Mouse (Mus musculus): Measurements from ENCODE around the gene Psmb3. TPM values are rescaled to one million over a fixed set of nuclear protein-coding genes. Genes with fewer than 3 reads are reported as not detected.

Gene Psmb3
- polyA plus RNA-seq, 1 experiment from 2014 or later: 363 TPM

DNA sequence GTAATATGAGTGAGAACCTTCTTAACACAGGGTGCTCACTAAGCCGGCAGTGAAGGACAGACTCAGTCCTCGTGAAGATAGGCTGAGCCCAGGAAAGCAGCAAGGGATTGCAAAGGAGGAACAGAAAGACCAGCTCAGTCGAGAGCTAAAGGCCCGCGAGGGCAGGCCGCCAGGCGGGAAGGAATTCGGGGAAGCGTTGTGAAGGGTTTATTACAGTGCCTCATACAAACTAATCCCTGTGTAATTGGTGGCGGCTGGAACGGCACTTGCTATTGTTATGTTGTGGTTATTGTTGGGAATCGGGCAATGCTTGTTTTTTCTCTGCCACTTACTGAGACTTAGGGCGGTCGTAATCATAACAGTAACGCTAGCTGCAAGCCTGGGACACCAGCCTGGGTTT is 25.8 kb upstream of the Psmb3 start:
- no peak overlapping the region for H3K9ac ChIP-seq (ENCODE audit: low read length)
- H3K9me3 ChIP-seq (replicated peaks; ENCODE audit: control insufficient read depth, low read length): no peaks in the 10 kb centered on the region
- peaks cover 8% of the 10 kb centered on the region for H3K36me3 ChIP-seq (ENCODE audit: control insufficient read depth, insufficient read depth, low read length)
- no peak for ATAC-seq (ENCODE audit: insufficient read depth, low FRiP score)
- WGBS: 69% methylated on average over 15 of the region's 15 CpGs
- no peaks in the 10 kb centered on the region for H3K4me1 ChIP-seq (ENCODE audit: control insufficient read depth, insufficient read depth, low read length)
- no peak overlapping the region for H3K4me3 ChIP-seq (replicated peaks; ENCODE audit: low read length)
- H3K27ac ChIP-seq (ENCODE audit: low read length): no peak overlapping the region
- no peak overlapping the region for H3K4me2 ChIP-seq (ENCODE audit: low read depth, low read length)
- H3K27me3 ChIP-seq (ENCODE audit: control insufficient read depth, insufficient read depth, low read length): no peaks in the 10 kb centered on the region

DNA sequence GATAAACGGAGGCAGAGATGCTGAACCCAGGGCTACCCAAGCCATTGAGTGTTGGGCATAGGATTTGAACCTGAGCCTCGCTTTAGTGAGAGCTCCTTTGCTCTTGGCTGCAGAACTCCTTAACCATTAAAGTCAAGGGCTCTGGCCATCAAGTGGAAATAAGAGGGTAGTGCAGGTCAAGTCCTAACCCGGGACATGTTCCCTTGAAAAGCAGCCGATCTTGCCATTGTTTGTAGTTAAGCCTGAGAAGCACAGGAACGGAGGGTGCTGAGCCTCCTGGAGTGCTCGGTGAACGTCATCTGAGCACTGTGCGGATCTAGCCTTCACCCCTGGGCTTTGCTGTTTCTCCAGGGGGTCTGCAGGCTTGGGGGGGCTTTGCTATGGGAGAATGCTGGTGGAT is 25.4 kb upstream of the Psmb3 start:
- H3K27me3 ChIP-seq (ENCODE audit: control insufficient read depth, insufficient read depth, low read length): no peaks in the 10 kb centered on the region
- 63% methylated on average over 8 of the region's 8 CpGs for WGBS
- H3K27ac ChIP-seq (ENCODE audit: low read length): no peak overlapping the region
- no peak for ATAC-seq (ENCODE audit: insufficient read depth, low FRiP score)
- H3K4me2 ChIP-seq (ENCODE audit: low read depth, low read length): no peak overlapping the region
- H3K9ac ChIP-seq (ENCODE audit: low read length): no peak overlapping the region
- H3K4me3 ChIP-seq (replicated peaks; ENCODE audit: low read length): no peak overlapping the region
- peaks cover 8% of the 10 kb centered on the region for H3K36me3 ChIP-seq (ENCODE audit: control insufficient read depth, insufficient read depth, low read length)
- H3K9me3 ChIP-seq (replicated peaks; ENCODE audit: control insufficient read depth, low read length): no peaks in the 10 kb centered on the region
- no peaks in the 10 kb centered on the region for H3K4me1 ChIP-seq (ENCODE audit: control insufficient read depth, insufficient read depth, low read length)

DNA sequence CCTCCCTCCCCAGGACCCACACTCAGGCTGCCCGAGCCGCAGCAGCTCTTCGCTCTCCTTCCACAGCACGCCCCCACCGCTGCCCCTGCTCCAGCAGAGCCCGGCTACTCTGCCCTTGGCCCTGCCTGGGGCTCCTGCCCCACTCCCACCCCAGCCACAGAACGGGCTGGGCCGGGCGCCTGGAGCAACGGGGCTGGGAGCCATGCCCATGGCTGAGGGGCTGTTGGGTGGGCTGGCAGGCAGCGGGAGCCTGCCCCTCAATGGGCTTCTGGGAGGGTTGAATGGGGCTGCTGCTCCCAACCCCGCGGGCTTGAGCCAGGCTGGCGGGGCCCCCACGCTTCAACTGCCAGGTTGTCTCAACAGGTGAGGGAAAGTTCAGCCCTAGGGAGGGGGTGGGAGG is 24.9 kb upstream of the Psmb3 start:
- H3K9ac ChIP-seq (ENCODE audit: low read length): no peak overlapping the region
- no peak overlapping the region for H3K4me3 ChIP-seq (replicated peaks; ENCODE audit: low read length)
- H3K27me3 ChIP-seq (ENCODE audit: control insufficient read depth, insufficient read depth, low read length): no peaks in the 10 kb centered on the region
- ATAC-seq (ENCODE audit: insufficient read depth, low FRiP score): no peak
- H3K36me3 ChIP-seq (ENCODE audit: control insufficient read depth, insufficient read depth, low read length): peaks cover 8% of the 10 kb centered on the region
- H3K9me3 ChIP-seq (replicated peaks; ENCODE audit: control insufficient read depth, low read length): no peaks in the 10 kb centered on the region
- WGBS: 80% methylated on average over 15 of the region's 15 CpGs
- H3K4me1 ChIP-seq (ENCODE audit: control insufficient read depth, insufficient read depth, low read length): no peaks in the 10 kb centered on the region
- H3K27ac ChIP-seq (ENCODE audit: low read length): no peak overlapping the region
- no peak overlapping the region for H3K4me2 ChIP-seq (ENCODE audit: low read depth, low read length)

DNA sequence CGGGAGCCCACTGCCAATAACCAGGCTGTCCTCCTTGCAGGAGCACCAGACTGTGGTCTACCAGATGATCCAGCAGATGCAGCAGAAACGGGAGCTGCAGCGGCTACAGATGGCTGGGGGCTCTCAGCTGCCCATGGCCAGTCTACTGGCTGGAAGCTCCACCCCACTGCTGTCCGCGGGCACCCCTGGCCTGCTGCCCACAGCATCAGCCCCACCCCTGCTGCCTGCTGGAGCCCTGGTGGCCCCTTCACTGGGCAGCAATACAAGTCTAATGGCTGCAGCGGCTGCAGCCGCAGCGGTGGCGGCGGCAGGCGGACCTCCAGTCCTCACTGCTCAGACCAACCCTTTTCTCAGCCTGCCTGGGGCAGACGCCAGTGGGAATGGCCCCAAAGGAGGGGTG is 22.8 kb upstream of the Psmb3 start:
- H3K4me3 ChIP-seq (replicated peaks; ENCODE audit: low read length): no peak overlapping the region
- H3K27ac ChIP-seq (ENCODE audit: low read length): no peak overlapping the region
- H3K36me3 ChIP-seq (ENCODE audit: control insufficient read depth, insufficient read depth, low read length): peaks cover 8% of the 10 kb centered on the region
- H3K9me3 ChIP-seq (replicated peaks; ENCODE audit: control insufficient read depth, low read length): no peaks in the 10 kb centered on the region
- H3K9ac ChIP-seq (ENCODE audit: low read length): no peak overlapping the region
- H3K27me3 ChIP-seq (ENCODE audit: control insufficient read depth, insufficient read depth, low read length): no peaks in the 10 kb centered on the region
- 0 out of 2 replicates have a peak, but pooled peaks cover 1% of the 10 kb centered on the region for H3K4me1 ChIP-seq (ENCODE audit: control insufficient read depth, insufficient read depth, low read length)
- H3K4me2 ChIP-seq (ENCODE audit: low read depth, low read length): no peak overlapping the region
- no peak for ATAC-seq (ENCODE audit: insufficient read depth, low FRiP score)
- 76% methylated on average over 12 of the region's 12 CpGs for WGBS

DNA sequence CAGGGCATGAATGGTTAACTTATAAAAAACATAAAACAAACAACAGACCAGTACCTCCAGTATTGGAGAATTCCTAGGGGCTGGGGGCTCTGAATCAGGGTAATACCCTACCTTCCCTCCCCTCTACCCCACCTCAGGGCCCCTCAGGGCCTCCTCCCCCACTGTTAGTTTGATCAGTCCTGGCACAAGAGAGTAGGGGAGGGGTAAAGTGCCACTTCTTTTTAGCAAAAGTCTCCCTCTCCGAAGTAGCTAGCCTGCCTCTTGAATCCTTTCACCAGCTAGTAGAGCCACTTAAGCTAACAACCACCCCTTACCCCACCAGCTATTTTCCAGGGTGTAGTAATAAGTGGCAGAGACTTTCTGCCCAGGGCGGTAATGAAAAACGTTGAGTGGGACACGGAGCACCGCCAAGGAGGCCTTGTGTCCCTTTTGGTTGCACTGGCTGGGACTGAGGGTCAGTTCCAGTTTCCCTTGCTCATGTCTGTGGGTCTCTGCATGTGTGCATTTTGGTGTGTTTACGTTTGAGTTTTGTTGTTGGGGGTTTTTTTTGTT is 20.6 kb upstream of the Psmb3 start:
- H3K9ac ChIP-seq (ENCODE audit: low read length): no peak overlapping the region
- WGBS: 72% methylated on average over 6 of the region's 6 CpGs
- no peaks in the 10 kb centered on the region for H3K27me3 ChIP-seq (ENCODE audit: control insufficient read depth, insufficient read depth, low read length)
- H3K27ac ChIP-seq (ENCODE audit: low read length): no peak overlapping the region
- H3K9me3 ChIP-seq (replicated peaks; ENCODE audit: control insufficient read depth, low read length): no peaks in the 10 kb centered on the region
- no peak overlapping the region for H3K4me2 ChIP-seq (ENCODE audit: low read depth, low read length)
- no peak for ATAC-seq (ENCODE audit: insufficient read depth, low FRiP score)
- H3K4me3 ChIP-seq (replicated peaks; ENCODE audit: low read length): no peak overlapping the region
- peaks cover 15% of the 10 kb centered on the region for H3K4me1 ChIP-seq (ENCODE audit: control insufficient read depth, insufficient read depth, low read length)
- H3K36me3 ChIP-seq (ENCODE audit: control insufficient read depth, insufficient read depth, low read length): peaks cover 4% of the 10 kb centered on the region; the same call in 1 of the 2 replicates

DNA sequence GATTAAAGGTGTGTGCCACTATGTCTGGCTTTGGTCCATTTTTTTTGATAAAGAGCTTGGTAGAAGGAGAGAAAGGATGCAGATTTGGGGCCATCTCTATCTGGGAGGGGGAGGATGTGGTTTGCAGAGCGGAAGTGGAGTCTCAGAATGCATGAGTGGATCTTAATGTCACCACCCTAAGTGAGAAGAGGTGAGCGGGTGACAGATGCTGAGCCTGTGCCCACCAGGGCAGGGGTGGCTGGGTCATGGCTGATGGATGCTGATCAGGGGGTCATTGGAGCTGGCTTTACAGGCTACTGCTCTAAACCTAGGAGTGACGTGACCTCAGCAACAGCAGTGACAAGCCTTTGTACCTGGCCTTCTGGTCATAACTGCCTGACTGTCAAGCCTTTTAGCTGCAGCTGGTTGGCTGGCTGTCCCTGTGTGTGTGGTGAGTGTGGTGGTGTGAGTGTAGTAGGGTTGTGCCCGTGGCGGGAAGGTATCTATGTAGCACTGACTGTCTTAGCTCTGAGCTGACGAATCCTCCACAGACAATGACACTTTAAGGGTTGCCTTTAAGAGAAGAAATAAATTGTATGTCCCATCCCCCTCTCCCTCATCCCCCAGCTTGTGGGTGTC is 19.0 kb upstream of the Psmb3 start:
- Histone ChIP-seq H3K9ac (ENCODE audit: low read length) (no peak overlapping the region), H3K27me3 (ENCODE audit: control insufficient read depth, insufficient read depth, low read length) (no peaks in the 10 kb centered on the region), H3K4me3 (replicated peaks; ENCODE audit: low read length) (no peak overlapping the region), H3K36me3 (ENCODE audit: control insufficient read depth, insufficient read depth, low read length) (peaks cover 7% of the 10 kb centered on the region; the same call in 1 of the 2 replicates), H3K9me3 (replicated peaks; ENCODE audit: control insufficient read depth, low read length) (no peaks in the 10 kb centered on the region), H3K27ac (ENCODE audit: low read length) (no peak overlapping the region), H3K4me2 (ENCODE audit: low read depth, low read length) (no peak overlapping the region), H3K4me1 (ENCODE audit: control insufficient read depth, insufficient read depth, low read length) (peaks cover 15% of the 10 kb centered on the region)
- 82% methylated on average over 6 of the region's 6 CpGs for WGBS
- ATAC-seq (ENCODE audit: insufficient read depth, low FRiP score): no peak

DNA sequence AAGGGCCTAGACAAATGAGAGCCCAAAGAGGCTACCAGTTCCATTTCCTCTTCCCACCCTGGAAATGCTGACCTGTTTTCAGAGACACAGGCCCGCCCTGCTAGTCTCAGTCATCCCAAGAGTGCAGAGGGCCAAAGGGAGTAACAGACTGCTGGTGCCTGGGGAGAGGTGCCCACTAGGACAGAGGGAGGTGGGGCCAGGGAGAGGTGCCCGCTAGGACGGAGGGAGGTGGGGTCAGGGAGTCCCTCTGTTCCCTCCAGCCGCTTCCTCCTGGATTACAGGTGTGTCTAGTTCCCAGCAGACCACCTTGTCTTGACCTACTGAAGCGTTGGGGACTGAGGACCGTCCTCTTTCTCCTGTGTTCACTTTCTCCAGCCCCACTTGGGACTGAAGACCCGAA is 18.4 kb upstream of the Psmb3 start:
- no peak for ATAC-seq (ENCODE audit: insufficient read depth, low FRiP score)
- 30% methylated on average over 7 of the region's 7 CpGs for WGBS
- H3K4me1 ChIP-seq (ENCODE audit: control insufficient read depth, insufficient read depth, low read length): peaks cover 15% of the 10 kb centered on the region
- H3K9ac ChIP-seq (ENCODE audit: low read length): no peak overlapping the region
- H3K4me3 ChIP-seq (replicated peaks; ENCODE audit: low read length): no peak overlapping the region
- peaks cover 8% of the 10 kb centered on the region for H3K36me3 ChIP-seq (ENCODE audit: control insufficient read depth, insufficient read depth, low read length)
- H3K27ac ChIP-seq (ENCODE audit: low read length): no peak overlapping the region
- H3K27me3 ChIP-seq (ENCODE audit: control insufficient read depth, insufficient read depth, low read length): no peaks in the 10 kb centered on the region
- H3K4me2 ChIP-seq (ENCODE audit: low read depth, low read length): no peak overlapping the region
- no peaks in the 10 kb centered on the region for H3K9me3 ChIP-seq (replicated peaks; ENCODE audit: control insufficient read depth, low read length)

DNA sequence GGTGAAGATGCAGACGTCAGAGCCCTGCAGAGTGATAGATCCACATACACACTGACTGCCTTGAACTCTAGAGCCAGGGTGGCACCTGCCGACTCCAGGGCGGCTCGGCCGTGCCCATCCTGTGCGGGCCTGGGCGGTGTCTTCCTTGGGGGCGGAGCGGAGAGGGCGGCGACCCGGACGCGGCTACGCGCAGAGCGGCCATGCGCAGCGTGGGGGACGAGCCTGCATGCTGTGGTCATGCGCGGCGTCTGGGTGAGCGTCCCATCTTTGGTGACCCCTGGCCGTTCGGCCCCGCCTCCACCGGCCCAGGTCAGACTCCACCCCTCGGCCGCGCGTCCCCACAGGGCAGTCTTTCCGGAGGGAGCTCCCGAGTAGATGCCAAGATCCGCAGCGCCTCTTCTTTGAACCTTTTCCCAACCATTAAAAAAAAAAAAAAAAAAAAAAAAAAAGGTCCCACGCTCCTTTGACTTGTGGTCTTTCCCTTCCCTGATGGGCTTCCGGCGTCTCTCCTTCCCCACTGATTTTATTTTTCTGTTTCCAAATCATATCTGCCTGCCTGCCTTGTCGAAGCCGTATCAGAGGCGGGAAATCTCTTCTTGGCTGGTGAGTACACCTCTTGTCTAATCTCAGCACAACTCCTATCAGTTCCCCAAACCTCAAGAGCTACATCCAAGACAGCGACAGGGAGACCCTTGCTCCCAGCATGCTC is 17.4 kb upstream of the Psmb3 start, which contains the start of gene Cisd3:
Cisd3 (plus strand) TSS at position 214 of the 709 bp plus-strand sequence.
- WGBS: 1% methylated on average over 43 of the region's 43 CpGs
- Histone ChIP-seq H3K36me3 (ENCODE audit: control insufficient read depth, insufficient read depth, low read length) (peaks cover 10% of the 10 kb centered on the region; the same call in 1 of the 2 replicates), H3K4me1 (ENCODE audit: control insufficient read depth, insufficient read depth, low read length) (peaks cover 15% of the 10 kb centered on the region), H3K27me3 (ENCODE audit: control insufficient read depth, insufficient read depth, low read length) (no peaks in the 10 kb centered on the region), H3K27ac (ENCODE audit: low read length) (peak within 1 kb of the TSS; percentile 42), H3K9me3 (replicated peaks; ENCODE audit: control insufficient read depth, low read length) (no peaks in the 10 kb centered on the region), H3K9ac (ENCODE audit: low read length) (peak within 1 kb of the TSS; percentile 54), H3K4me3 (replicated peaks; ENCODE audit: low read length) (peak within 1 kb of the TSS; percentile 37), H3K4me2 (ENCODE audit: low read depth, low read length) (peak within 1 kb of the TSS; percentile 62)
- ATAC-seq (ENCODE audit: insufficient read depth, low FRiP score): peak; percentile 92

DNA sequence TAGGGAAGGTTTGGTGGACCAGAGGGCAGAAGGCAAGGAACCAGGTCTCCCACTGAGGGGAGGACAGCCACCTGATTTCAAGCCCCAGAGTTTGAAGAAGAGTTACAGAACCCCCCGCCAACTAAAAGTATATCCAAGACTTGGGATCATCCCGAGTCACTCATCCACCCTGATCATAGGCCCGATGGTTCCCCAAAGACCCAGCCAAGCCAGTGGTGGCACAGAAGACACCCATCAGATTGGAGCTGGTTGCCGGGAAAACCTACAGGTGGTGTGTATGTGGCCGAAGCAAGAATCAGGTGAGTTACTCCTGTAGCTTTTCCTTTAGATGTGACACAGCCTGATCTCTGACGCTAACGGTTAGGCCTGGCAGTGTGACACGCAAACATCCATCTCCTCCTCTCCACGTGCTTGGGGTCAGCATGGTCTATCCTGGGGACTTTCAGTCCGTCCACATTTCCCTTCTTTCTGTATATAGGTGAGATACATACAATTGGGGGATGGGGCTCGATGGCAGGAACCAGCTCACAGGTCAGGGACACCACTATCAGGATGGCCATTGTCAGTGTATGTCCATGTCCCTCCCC is 16.8 kb upstream of the Psmb3 start:
- no peak overlapping the region for H3K27ac ChIP-seq (ENCODE audit: low read length)

More for the DNA sequence above, 16.8 kb upstream of the Psmb3 start:
- Histone ChIP-seq H3K4me1 (ENCODE audit: control insufficient read depth, insufficient read depth, low read length) (peaks cover 15% of the 10 kb centered on the region), H3K9ac (ENCODE audit: low read length) (peak overlapping the region; percentile 54), H3K4me2 (ENCODE audit: low read depth, low read length) (peak overlapping the region; percentile 62), H3K36me3 (ENCODE audit: control insufficient read depth, insufficient read depth, low read length) (peaks cover 17% of the 10 kb centered on the region; the same call in 1 of the 2 replicates), H3K9me3 (replicated peaks; ENCODE audit: control insufficient read depth, low read length) (no peaks in the 10 kb centered on the region), H3K4me3 (replicated peaks; ENCODE audit: low read length) (peak overlapping the region; percentile 37), H3K27me3 (ENCODE audit: control insufficient read depth, insufficient read depth, low read length) (no peaks in the 10 kb centered on the region)
- 64% methylated on average over 11 of the region's 11 CpGs for WGBS
- ATAC-seq (ENCODE audit: insufficient read depth, low FRiP score): no peak

Data from stomach, embryonic 16.5 days (tissue).